Mouse (Mus musculus): Measurements from ENCODE around the gene Prdm11.

DNA sequence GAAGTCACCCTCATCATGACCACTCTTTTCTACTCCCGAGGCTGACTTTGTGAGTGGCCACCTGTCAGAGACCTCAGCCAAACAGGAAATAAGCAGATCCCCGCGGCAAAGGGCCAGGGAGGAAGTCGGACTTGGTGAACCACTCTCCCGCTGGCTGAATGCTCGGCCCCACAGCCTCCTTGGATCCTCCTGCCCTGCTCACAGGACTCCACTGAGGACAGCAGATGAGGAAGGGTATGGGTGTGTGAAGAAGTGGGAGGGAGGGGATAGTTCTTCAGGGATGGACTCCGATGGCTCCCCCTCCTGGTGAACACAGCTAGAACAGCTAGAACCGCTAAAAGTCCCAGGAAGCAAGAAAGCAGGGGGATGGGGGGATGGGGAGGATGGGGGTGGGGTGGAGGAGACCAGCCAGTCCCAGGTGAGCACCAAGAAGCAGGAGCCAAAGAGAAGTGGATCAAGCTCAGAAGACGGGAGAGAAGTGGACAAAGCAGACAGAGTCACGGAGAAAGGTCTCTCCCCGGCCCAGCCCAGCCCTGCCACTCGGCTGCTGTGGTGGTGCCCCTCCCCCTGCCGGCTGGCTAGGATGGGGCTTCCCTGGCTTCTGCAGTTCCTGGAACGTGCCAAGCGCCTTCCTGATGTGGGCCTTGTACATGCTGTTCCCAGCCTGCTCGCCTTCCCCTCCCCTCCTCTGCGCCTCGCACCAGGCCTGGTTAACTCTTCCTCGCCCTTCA is 57.9 kb downstream of the Prdm11 start:
- TF ChIP-seq CTCF (IDR thresholded peaks at IDR 0.05; ENCODE audit: extremely low read depth, insufficient read depth, insufficient read length, insufficient replicate concordance) (no peak), POLR2A (IDR thresholded peaks at IDR 0.05; ENCODE audit: low read depth, low read length) (no peak)
